Mouse (Mus musculus) embryonic facial prominence, embryonic 15.5 days (tissue): ENCODE results near the gene Plcl2. TPM values are rescaled to one million over a fixed set of nuclear protein-coding genes. Genes with fewer than 3 reads are reported as not detected.

Experiments
- polyA plus RNA-seq: library from polyadenylated mRNA; unstranded; fragments of >200 nt; fragmentation: Nextera tagmentation; extraction: Ambion mirVana; gene quantifications from 2 replicates; pipeline ENCODE4 v1.2.1, GENCODE M21; 2015

Gene Plcl2
- polyA plus RNA-seq, 1 experiment from 2014 or later = 4.2 TPM

Other genes with a start within 250 kb of the Plcl2 start
- gene Dazl, start 215.8 kb upstream of the Plcl2 start, polyA plus RNA-seq = 0.28 and 0.30 TPM in 2 replicates